Mouse (Mus musculus): ENCODE data around the gene Hoxd9. TPM values are rescaled to one million over a fixed set of nuclear protein-coding genes. Genes with fewer than 3 reads are reported as not detected.

Gene Hoxd9
- total and polyA plus RNA-seq, 3 experiments = not detected

DNA sequence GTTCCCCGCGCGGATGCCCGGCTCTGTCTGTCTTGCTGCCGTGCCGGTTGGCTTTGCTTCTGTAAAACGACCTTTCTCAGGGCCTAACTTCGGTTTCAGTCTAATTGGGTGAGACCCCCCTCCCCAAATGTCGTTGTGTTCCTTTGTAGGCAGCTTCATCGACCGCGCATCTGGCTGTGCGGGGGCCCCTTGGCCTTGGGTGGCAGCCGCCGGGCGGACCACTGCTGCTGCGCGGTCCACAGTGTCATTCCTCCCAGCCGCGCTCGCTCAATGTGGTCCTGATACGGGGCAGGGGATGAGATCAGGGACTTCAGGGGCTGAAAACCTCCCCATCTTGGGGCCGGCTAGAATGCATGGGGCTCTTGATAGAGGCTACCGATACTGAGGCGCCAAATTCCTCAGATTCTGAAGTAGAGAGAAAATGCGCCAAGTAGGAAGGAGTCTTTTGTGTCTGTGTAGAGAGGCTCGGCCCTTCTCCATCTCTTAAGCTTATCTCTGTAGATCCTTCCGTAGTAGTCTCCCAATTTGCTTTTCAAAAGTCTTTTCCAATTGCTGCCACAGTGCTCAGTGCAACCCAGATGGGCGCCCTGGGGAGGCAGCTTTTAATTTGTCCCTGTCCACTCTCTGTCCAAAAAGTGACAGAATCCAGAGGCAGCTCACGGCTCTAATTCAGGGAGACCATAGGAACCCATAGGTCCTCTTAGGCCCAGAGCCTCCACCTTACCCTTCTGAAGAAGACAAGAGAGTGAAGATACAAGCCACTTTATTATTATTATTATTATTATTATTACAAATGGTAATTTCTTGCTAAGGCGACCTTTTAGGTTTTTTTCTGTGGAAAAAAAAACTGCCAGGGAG is 9.6 kb upstream of the Hoxd9 start:
- no peak overlapping the region for H3K9ac ChIP-seq (ENCODE audit: control insufficient read depth, low read depth, low read length, poor library complexity, severe bottlenecking)
- no peaks in the 10 kb centered on the region for H3K4me1 ChIP-seq (ENCODE audit: control insufficient read depth in 1 of 2, insufficient read depth in 2 of 2, low read length in 2 of 2)
- H3K27me3 ChIP-seq (ENCODE audit: control insufficient read depth in 1 of 2, insufficient read depth in 2 of 2, low read length in 2 of 2) = peaks cover 0 to 2% of the 10 kb centered on the region in 2 experiments; a peak in 3 of 4 replicates
- TF ChIP-seq MYC (IDR thresholded peaks at IDR 0.05; ENCODE audit: low read depth, low read length) (no peak), CTCF (IDR thresholded peaks at IDR 0.05 in 2 of 3, conservative IDR thresholded peaks at IDR 0.05 in 1 of 3; ENCODE audit: control insufficient read depth in 1 of 3, insufficient read depth in 1 of 3, low read depth in 2 of 3, low read length in 3 of 3, poor library complexity in 1 of 3, severe bottlenecking in 1 of 3) (no peak), JUND (IDR thresholded peaks at IDR 0.05; ENCODE audit: low read depth, low read length) (no peak), KAT2A (conservative IDR thresholded peaks at IDR 0.05; ENCODE audit: low read depth, low read length) (no peak), SMC3 (IDR thresholded peaks at IDR 0.05; ENCODE audit: low read depth, low read length) (no peak), POLR2AphosphoS5 (IDR thresholded peaks at IDR 0.05; ENCODE audit: borderline replicate concordance, low read depth, low read length) (no peak), NELFE (IDR thresholded peaks at IDR 0.05; ENCODE audit: low read depth, low read length) (no peak), RAD21 (IDR thresholded peaks at IDR 0.05; ENCODE audit: low read depth, low read length) (no peak), MYB (IDR thresholded peaks at IDR 0.05; ENCODE audit: low read depth, low read length) (no peak), EP300 (IDR thresholded peaks at IDR 0.05; ENCODE audit: low read depth in 1 of 2, low read length in 2 of 2) (no peak), NRF1 (IDR thresholded peaks at IDR 0.05; ENCODE audit: insufficient read depth, low read depth, low read length, poor library complexity, severe bottlenecking) (no peak), CHD2 (IDR thresholded peaks at IDR 0.05; ENCODE audit: low read length) (no peak), USF2 (IDR thresholded peaks at IDR 0.05; ENCODE audit: borderline replicate concordance in 1 of 2, insufficient read depth in 1 of 2, low read depth in 1 of 2, low read length in 2 of 2) (no peak), E2F4 (IDR thresholded peaks at IDR 0.05; ENCODE audit: borderline replicate concordance, low read depth, low read length) (no peak), SIN3A (IDR thresholded peaks at IDR 0.05; ENCODE audit: low read length) (no peak)
- no peaks in the 10 kb centered on the region for H3K79me2 ChIP-seq (ENCODE audit: control insufficient read depth, insufficient read depth, low read length, poor library complexity)
- H3K4me3 ChIP-seq (ENCODE audit: control insufficient read depth in 1 of 2, insufficient read depth in 1 of 2, low read depth in 2 of 2, low read length in 2 of 2) = no peak overlapping the region
- no peak overlapping the region for H3K27ac ChIP-seq (ENCODE audit: control insufficient read depth, low read depth, low read length)
- H3K9me3 ChIP-seq (replicated peaks; ENCODE audit: insufficient read depth, low read length) = no peaks in the 10 kb centered on the region
- DNase-seq (ENCODE audit: low read depth, low spot score) = no peak
- H3K36me3 ChIP-seq (ENCODE audit: control insufficient read depth in 1 of 2, insufficient read depth in 2 of 2, low read length in 2 of 2) = no peaks in the 10 kb centered on the region

DNA sequence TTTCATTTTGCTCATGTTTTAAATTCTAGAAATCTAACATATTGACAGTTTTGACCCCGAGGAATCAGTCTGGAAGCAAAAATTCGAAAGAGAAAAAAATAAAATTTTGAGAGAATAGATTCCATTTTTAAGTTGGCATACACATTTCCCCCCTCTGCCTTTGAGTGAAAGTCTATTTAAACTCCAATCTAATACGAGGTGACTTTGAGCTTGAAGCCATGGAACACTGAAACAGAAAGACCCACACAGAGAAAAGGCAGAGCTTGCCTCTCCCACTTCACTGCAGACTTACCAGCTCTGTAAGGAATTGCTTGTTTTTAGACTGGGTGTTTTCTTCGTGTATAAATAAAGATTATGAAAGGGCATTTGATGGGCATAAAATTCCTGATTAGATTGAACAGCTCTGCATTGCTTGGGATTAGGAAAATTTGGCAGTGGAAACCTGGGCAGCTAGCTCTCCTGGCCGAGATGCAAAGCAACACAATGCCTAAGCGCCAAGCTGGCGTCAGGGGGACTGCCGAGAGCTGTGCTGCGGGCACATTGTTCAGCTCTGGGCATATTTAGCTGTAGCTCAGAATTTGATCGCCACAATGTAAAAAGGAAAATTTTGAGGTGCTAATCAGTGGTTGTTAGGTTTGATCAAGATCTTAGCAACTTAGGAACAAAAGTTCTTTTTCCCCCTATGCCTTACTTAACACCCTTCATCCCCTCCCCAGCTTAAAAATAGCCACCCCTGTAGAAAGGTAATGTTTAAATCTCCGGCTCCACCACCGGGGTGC is 8.5 kb upstream of the Hoxd9 start:
- TF ChIP-seq UBTF (IDR thresholded peaks at IDR 0.05; ENCODE audit: borderline replicate concordance, insufficient read depth, low read depth, low read length) (no peak), USF2 (IDR thresholded peaks at IDR 0.05; ENCODE audit: borderline replicate concordance in 1 of 2, insufficient read depth in 1 of 2, low read depth in 1 of 2, low read length in 2 of 2) (no peak)
- Histone ChIP-seq H3K4me1 (ENCODE audit: control insufficient read depth in 1 of 2, insufficient read depth in 2 of 2, low read length in 2 of 2) (no peaks in the 10 kb centered on the region), H3K27ac (ENCODE audit: control insufficient read depth, low read depth, low read length) (no peak overlapping the region), H3K27me3 (ENCODE audit: control insufficient read depth in 1 of 2, insufficient read depth in 2 of 2, low read length in 2 of 2) (peaks cover 0 to 2% of the 10 kb centered on the region in 2 experiments; a peak in 3 of 4 replicates), H3K79me2 (ENCODE audit: control insufficient read depth, insufficient read depth, low read length, poor library complexity) (no peaks in the 10 kb centered on the region), H3K9me3 (replicated peaks; ENCODE audit: insufficient read depth, low read length) (no peaks in the 10 kb centered on the region), H3K36me3 (ENCODE audit: control insufficient read depth in 1 of 2, insufficient read depth in 2 of 2, low read length in 2 of 2) (no peaks in the 10 kb centered on the region), H3K9ac (ENCODE audit: control insufficient read depth, low read depth, low read length, poor library complexity, severe bottlenecking) (no peak overlapping the region), H3K4me3 (ENCODE audit: control insufficient read depth in 1 of 2, insufficient read depth in 1 of 2, low read depth in 2 of 2, low read length in 2 of 2) (no peak overlapping the region)
- no peak for DNase-seq (ENCODE audit: low read depth, low spot score)
